Mouse (Mus musculus): ENCODE results near the gene Mapkap1. TPM values are rescaled to one million over a fixed set of nuclear protein-coding genes. Genes with fewer than 3 reads are reported as not detected.
A peak's percentile ranks its signal among the peaks of the same experiment; 100 is the strongest.

The Mapkap1 gene
- polyA plus RNA-seq, 1 experiment from 2014 or later: 97.8 TPM

- Histone ChIP-seq H3K4me1 (no peaks in the 10 kb centered on the region), H3K4me2 (no peak overlapping the region), H3K9me3 (no peaks in the 10 kb centered on the region), H3K36me3 (replicated peaks) (0 out of 2 replicates have a peak, but pooled peaks cover 3% of the 10 kb centered on the region), H3K9ac (no peak overlapping the region), H3K27ac (no peak overlapping the region), H3K27me3 (replicated peaks) (no peaks in the 10 kb centered on the region), H3K4me3 (no peak overlapping the region)
- ATAC-seq (replicated peaks): no peak
- 92% methylated on average over 4 of the region's 4 CpGs for WGBS
These were observed 222.5 kb downstream of the Mapkap1 start for GRCm38 (mm10) chr2:34628903-34629540.

GRCm38 (mm10) chr2:34629758-34630157 lies 223.2 kb downstream of the Mapkap1 start:
- 80% methylated on average over 7 of the region's 7 CpGs for WGBS
- Histone ChIP-seq H3K36me3 (replicated peaks) (0 out of 2 replicates have a peak, but pooled peaks cover 3% of the 10 kb centered on the region), H3K9ac (no peak overlapping the region), H3K4me2 (no peak overlapping the region), H3K4me1 (no peaks in the 10 kb centered on the region), H3K4me3 (no peak overlapping the region), H3K9me3 (no peaks in the 10 kb centered on the region), H3K27me3 (replicated peaks) (no peaks in the 10 kb centered on the region), H3K27ac (no peak overlapping the region)
- no peak for ATAC-seq (replicated peaks)

GRCm38 (mm10) chr2:34630445-34630844 lies 223.9 kb downstream of the Mapkap1 start:
- Histone ChIP-seq H3K36me3 (replicated peaks) (0 out of 2 replicates have a peak, but pooled peaks cover 3% of the 10 kb centered on the region), H3K27me3 (replicated peaks) (no peaks in the 10 kb centered on the region), H3K4me2 (no peak overlapping the region), H3K9ac (no peak overlapping the region), H3K9me3 (no peaks in the 10 kb centered on the region), H3K4me3 (no peak overlapping the region), H3K4me1 (no peaks in the 10 kb centered on the region; the same call in 1 of the 2 replicates), H3K27ac (no peak overlapping the region)
- ATAC-seq (replicated peaks): no peak
- WGBS: 75% methylated on average over 6 of the region's 6 CpGs

- peaks cover 4% of the 10 kb centered on the region; the same call in 1 of the 2 replicates for H3K4me1 ChIP-seq
- no peaks in the 10 kb centered on the region for H3K9me3 ChIP-seq
- no peaks in the 10 kb centered on the region for H3K27me3 ChIP-seq (replicated peaks)
- H3K4me2 ChIP-seq: no peak overlapping the region
- WGBS: 79% methylated on average over 12 of the region's 12 CpGs
- no peaks in the 10 kb centered on the region for H3K36me3 ChIP-seq (replicated peaks)
- H3K9ac ChIP-seq: no peak overlapping the region
- H3K4me3 ChIP-seq: no peak overlapping the region
- H3K27ac ChIP-seq: no peak overlapping the region
- no peak for ATAC-seq (replicated peaks)
These were observed 225.5 kb downstream of the Mapkap1 start for GRCm38 (mm10) chr2:34632051-34632450.

GRCm38 (mm10) chr2:34635249-34636165 lies 228.9 kb downstream of the Mapkap1 start:
- ATAC-seq (replicated peaks): no peak
- WGBS: 57% methylated on average over 14 of the region's 14 CpGs
- Histone ChIP-seq H3K36me3 (replicated peaks) (no peaks in the 10 kb centered on the region), H3K4me3 (no peak overlapping the region), H3K4me2 (no peak overlapping the region), H3K27me3 (replicated peaks) (no peaks in the 10 kb centered on the region), H3K27ac (no peak overlapping the region), H3K9ac (no peak overlapping the region), H3K9me3 (no peaks in the 10 kb centered on the region), H3K4me1 (peaks cover 8% of the 10 kb centered on the region; the same call in 1 of the 2 replicates)

GRCm38 (mm10) chr2:34638955-34639650 lies 232.5 kb downstream of the Mapkap1 start:
- no peaks in the 10 kb centered on the region for H3K9me3 ChIP-seq
- H3K27ac ChIP-seq: no peak overlapping the region
- peak overlapping the region; percentile 38 for H3K4me3 ChIP-seq
- peak overlapping the region; percentile 44 for H3K9ac ChIP-seq
- peak overlapping the region; percentile 83 for H3K4me2 ChIP-seq
- WGBS: 13% methylated on average over 37 of the region's 37 CpGs
- peak; percentile 80 for ATAC-seq (replicated peaks)
- H3K27me3 ChIP-seq (replicated peaks): no peaks in the 10 kb centered on the region
- H3K4me1 ChIP-seq: peaks cover 8% of the 10 kb centered on the region; the same call in 1 of the 2 replicates
- no peaks in the 10 kb centered on the region for H3K36me3 ChIP-seq (replicated peaks)

- no peaks in the 10 kb centered on the region for H3K9me3 ChIP-seq
- peak; percentile 59 for ATAC-seq (replicated peaks)
- H3K27me3 ChIP-seq (replicated peaks): no peaks in the 10 kb centered on the region
- WGBS: 64% methylated on average over 5 of the region's 5 CpGs
- H3K27ac ChIP-seq: no peak overlapping the region
- no peaks in the 10 kb centered on the region for H3K36me3 ChIP-seq (replicated peaks)
- no peak overlapping the region for H3K9ac ChIP-seq
- H3K4me3 ChIP-seq: no peak overlapping the region
- H3K4me2 ChIP-seq: no peak overlapping the region
- H3K4me1 ChIP-seq: peaks cover 8% of the 10 kb centered on the region; the same call in 1 of the 2 replicates
These were observed 233.2 kb downstream of the Mapkap1 start for GRCm38 (mm10) chr2:34639725-34640124.

GRCm38 (mm10) chr2:34642351-34642750 lies 235.8 kb downstream of the Mapkap1 start:
- H3K4me3 ChIP-seq: no peak overlapping the region
- H3K9ac ChIP-seq: no peak overlapping the region
- ATAC-seq (replicated peaks): no peak
- H3K4me1 ChIP-seq: peaks cover 16% of the 10 kb centered on the region
- no peaks in the 10 kb centered on the region for H3K27me3 ChIP-seq (replicated peaks)
- no peak overlapping the region for H3K4me2 ChIP-seq
- no peaks in the 10 kb centered on the region for H3K9me3 ChIP-seq
- 37% methylated on average over 2 of the region's 2 CpGs for WGBS
- no peak overlapping the region for H3K27ac ChIP-seq
- no peaks in the 10 kb centered on the region for H3K36me3 ChIP-seq (replicated peaks)

- Histone ChIP-seq H3K4me2 (no peak overlapping the region), H3K36me3 (replicated peaks) (no peaks in the 10 kb centered on the region), H3K9me3 (no peaks in the 10 kb centered on the region), H3K4me3 (no peak overlapping the region), H3K27ac (no peak overlapping the region), H3K4me1 (peaks cover 12% of the 10 kb centered on the region), H3K27me3 (replicated peaks) (no peaks in the 10 kb centered on the region), H3K9ac (no peak overlapping the region)
- no peak for ATAC-seq (replicated peaks)
- WGBS: 34% methylated on average over 22 of the region's 22 CpGs
These were observed 238.3 kb downstream of the Mapkap1 start for GRCm38 (mm10) chr2:34644571-34645526.

GRCm38 (mm10) chr2:34645851-34646540 lies 239.4 kb downstream of the Mapkap1 start:
- Histone ChIP-seq H3K4me3 (peak overlapping the region; percentile 26), H3K27me3 (replicated peaks) (no peaks in the 10 kb centered on the region), H3K36me3 (replicated peaks) (no peaks in the 10 kb centered on the region), H3K9me3 (no peaks in the 10 kb centered on the region), H3K9ac (0 out of 2 replicates have a peak overlapping the region, but pooled peaks have one; percentile 10), H3K4me2 (peak overlapping the region; percentile 47), H3K4me1 (peaks cover 12% of the 10 kb centered on the region), H3K27ac (no peak overlapping the region)
- peak; percentile 87 for ATAC-seq (replicated peaks)
- 15% methylated on average over 21 of the region's 21 CpGs for WGBS

GRCm38 (mm10) chr2:34646541-34646865 lies 239.9 kb downstream of the Mapkap1 start:
- Histone ChIP-seq H3K27ac (no peak overlapping the region), H3K9ac (no peak overlapping the region), H3K36me3 (replicated peaks) (no peaks in the 10 kb centered on the region), H3K4me1 (peaks cover 12% of the 10 kb centered on the region), H3K4me3 (peak overlapping the region; percentile 26), H3K27me3 (replicated peaks) (no peaks in the 10 kb centered on the region), H3K9me3 (no peaks in the 10 kb centered on the region), H3K4me2 (peak overlapping the region; percentile 47)
- 12% methylated on average over 5 of the region's 5 CpGs for WGBS
- no peak for ATAC-seq (replicated peaks)

Data from midbrain, embryonic 15.5 days (tissue).